Mouse (Mus musculus) megakaryocyte, embryonic 14.5 days (primary cell): Measurements from ENCODE around the gene Nav3. TPM values are rescaled to one million over a fixed set of nuclear protein-coding genes. Genes with fewer than 3 reads are reported as not detected.

Experiments
- H3K27me3 ChIP-seq: replicated peaks from 2 replicates; pipeline ENCODE3; 2012; ENCODE audit warnings: inconsistent platforms
- H3K36me3 ChIP-seq: replicated peaks from 2 replicates; pipeline ENCODE3; 2012; ENCODE audit warnings: low read length, inconsistent platforms, mixed read lengths
- H3K4me1 ChIP-seq: 2 replicates; pipeline ENCODE4 v1.6.1; 2012; ENCODE audit warnings: inconsistent platforms
- H3K4me3 ChIP-seq: replicated peaks from 2 replicates; pipeline ENCODE3; 2012; ENCODE audit warnings: moderate library complexity, mild to moderate bottlenecking, inconsistent platforms
- H3K9me3 ChIP-seq: 2 replicates; pipeline ENCODE4 v1.6.1; 2012; ENCODE audit warnings: inconsistent platforms
- FLI1 ChIP-seq: IDR thresholded peaks from 2 replicates; pipeline ENCODE4 v1.6.1; 2012; ENCODE audit warnings: low read length, inconsistent platforms, mixed read lengths
- GATA1 ChIP-seq: IDR thresholded peaks from 3 replicates; pipeline ENCODE4 v1.6.1; 2012; ENCODE audit warnings: mixed read lengths, low read length, inconsistent platforms, borderline replicate concordance
- polyA plus RNA-seq: library from polyadenylated mRNA; stranded (reverse); fragments of >175 nt; gene quantifications from 2 replicates; pipeline ENCODE4 v1.2.3, GENCODE M21; 2012; ENCODE audit warnings: low replicate concordance; ENCODE audit not compliant: insufficient read depth

Gene Nav3
- polyA plus RNA-seq, 1 experiment, result not detected

DNA sequence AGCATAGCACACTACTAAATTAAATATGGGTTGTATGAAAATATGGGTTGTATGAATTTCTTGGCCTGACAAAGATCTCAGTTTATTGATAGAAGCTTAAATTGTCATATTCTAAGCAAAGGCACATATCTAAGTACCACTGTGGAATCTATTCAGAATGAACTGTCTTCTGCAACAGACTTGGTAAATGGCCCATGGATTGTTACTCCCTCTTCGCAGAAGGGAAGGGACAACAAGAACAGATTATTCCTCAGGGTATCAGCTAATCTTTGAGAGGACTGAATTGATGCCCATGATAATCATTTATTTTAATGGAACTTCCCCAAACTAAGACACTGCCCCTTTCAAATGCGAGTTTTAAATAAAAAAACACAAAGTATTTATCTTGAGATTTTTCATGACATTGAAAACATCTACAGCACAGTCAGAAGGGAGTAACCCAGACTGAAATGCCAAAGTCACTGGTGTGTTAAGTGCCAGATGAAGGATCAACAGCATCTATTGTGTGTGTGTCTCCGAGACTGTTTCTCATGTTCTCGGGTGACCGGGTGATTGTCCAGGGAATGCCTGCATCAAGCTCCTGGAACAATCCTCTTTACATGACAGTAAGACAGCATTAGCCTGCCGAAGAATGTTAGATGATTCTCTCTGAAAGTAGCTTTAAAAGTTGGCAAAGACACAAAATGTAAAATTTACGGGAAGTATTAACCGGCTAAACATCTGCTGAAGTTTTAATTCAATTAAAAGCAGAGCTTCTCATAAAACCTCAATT, 527.3 kb downstream of the Nav3 start:
- H3K36me3 ChIP-seq, result no peaks in the 10 kb centered on the region
- H3K4me1 ChIP-seq, result peaks cover 9% of the 10 kb centered on the region
- TF ChIP-seq FLI1, result no peak
- no peaks in the 10 kb centered on the region for H3K9me3 ChIP-seq
- no peak overlapping the region for H3K4me3 ChIP-seq
- H3K27me3 ChIP-seq, result no peaks in the 10 kb centered on the region

DNA sequence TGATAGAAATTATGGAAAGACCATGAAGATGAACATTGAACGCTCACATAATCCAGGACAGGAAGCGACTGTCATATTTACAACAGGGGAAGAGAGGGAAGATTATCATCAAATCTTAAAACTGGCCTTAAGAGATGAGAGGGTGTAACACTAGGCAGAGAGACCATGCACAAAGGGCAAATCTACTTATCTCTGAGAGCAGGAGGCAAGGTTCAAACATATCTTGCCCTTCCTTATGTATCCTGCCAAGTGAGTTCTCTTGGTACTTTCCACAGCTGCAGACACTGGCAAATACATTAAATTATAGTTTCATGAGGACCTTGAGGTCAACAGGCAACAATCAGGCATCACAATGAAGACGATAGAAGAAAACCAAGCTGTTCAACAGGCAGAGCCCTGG, 529.9 kb downstream of the Nav3 start:
- no peaks in the 10 kb centered on the region for H3K27me3 ChIP-seq
- H3K9me3 ChIP-seq, result no peaks in the 10 kb centered on the region
- TF ChIP-seq GATA1 (no peak), FLI1 (no peak)
- H3K4me3 ChIP-seq, result no peak overlapping the region
- H3K4me1 ChIP-seq, result peaks cover 13% of the 10 kb centered on the region
- H3K36me3 ChIP-seq, result no peaks in the 10 kb centered on the region

DNA sequence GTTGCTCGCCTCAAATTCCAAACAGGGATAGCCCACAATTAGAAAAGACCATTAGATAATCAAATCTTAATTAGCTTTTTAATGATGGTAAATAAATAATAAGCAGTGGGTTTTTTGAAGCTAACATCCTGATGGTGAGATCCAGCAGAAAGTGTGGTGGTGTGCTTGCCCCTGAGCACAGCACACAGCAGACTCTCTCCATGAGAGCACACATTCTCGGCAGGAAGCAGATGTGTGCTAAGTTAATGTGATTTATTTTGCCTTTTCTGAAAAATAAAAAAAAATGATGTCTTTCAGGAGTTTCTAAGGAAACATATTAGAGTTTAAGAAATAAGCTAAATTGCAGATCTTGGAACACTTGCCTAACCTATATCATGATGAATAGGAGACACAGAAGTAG, 531.9 kb downstream of the Nav3 start:
- no peaks in the 10 kb centered on the region for H3K9me3 ChIP-seq
- peaks cover 18% of the 10 kb centered on the region for H3K4me1 ChIP-seq
- TF ChIP-seq GATA1 (no peak), FLI1 (no peak)
- H3K36me3 ChIP-seq, result no peaks in the 10 kb centered on the region
- H3K4me3 ChIP-seq, result no peak overlapping the region
- no peaks in the 10 kb centered on the region for H3K27me3 ChIP-seq

DNA sequence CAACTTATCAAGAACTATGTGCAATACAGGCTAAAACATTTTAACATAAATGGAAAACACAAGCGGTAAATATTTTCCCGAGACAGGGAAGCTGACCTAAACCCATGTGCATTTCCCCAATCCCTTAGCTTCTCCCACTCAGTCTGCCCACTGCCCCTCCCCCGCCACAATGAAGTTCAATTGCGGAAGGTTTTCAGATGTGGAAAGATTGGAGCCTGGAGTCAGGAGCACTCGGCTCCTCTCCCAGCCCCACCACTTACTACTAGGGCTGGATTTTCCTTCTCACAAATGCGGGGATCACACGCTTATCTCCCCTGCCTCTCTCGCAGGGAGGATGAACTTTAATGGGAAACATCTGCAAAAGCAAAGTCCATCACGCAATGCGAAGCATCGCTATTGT, 534.6 kb downstream of the Nav3 start:
- no peaks in the 10 kb centered on the region for H3K9me3 ChIP-seq
- no peaks in the 10 kb centered on the region for H3K27me3 ChIP-seq
- no peaks in the 10 kb centered on the region for H3K36me3 ChIP-seq
- no peak overlapping the region for H3K4me3 ChIP-seq
- peaks cover 18% of the 10 kb centered on the region for H3K4me1 ChIP-seq
- TF ChIP-seq GATA1, result no peak
- no peak for TF ChIP-seq FLI1

DNA sequence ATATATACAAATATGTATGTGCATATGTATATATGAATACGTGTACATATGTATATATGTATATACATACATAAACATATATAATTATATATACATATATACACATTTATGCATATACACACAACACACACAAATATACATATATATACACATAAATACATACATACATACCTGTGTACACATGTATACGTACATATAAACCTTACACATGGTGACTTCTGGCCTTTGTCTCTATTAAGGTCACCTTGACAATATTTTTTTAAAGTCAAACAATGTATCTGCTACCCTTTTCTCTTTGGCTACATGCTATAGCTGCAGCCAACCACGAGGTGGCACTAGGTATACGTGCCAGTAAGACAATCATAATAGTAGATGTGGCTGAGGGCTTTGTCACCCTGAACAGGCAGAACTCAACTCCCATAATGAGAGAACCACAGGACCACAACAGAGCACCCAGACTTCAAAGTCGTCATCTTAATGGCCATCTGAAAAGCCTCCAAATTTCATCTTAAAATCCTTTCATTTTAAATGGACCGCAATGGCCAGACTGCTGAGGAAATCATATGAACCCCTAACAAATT, 535.3 kb downstream of the Nav3 start:
- Histone ChIP-seq H3K27me3 (no peaks in the 10 kb centered on the region), H3K9me3 (no peaks in the 10 kb centered on the region), H3K4me3 (no peak overlapping the region), H3K4me1 (peaks cover 11% of the 10 kb centered on the region), H3K36me3 (no peaks in the 10 kb centered on the region)
- TF ChIP-seq GATA1 (no peak), FLI1 (no peak)

DNA sequence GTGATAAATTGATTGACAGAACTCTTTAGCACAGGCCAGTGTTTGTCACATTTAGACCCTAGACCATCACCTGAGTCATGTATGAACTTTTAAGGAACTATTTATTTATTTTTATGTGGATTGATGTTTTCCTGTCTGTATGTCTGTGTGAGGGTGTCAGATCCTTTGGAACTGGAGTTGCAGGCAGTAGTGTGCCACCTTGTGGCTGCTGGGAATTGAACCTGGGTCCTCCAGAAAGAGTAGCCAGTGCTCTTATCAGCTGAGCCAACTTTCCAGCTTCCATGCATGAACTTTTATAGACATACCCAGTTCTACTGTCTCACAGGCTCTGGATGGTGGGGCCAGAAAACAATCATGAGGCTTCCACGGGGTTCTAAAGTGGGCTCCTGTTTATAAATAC, 536.5 kb downstream of the Nav3 start:
- Histone ChIP-seq H3K27me3 (no peaks in the 10 kb centered on the region), H3K4me3 (no peak overlapping the region), H3K9me3 (no peaks in the 10 kb centered on the region), H3K36me3 (no peaks in the 10 kb centered on the region), H3K4me1 (peaks cover 9% of the 10 kb centered on the region; the same call in 1 of the 2 replicates)
- TF ChIP-seq FLI1 (no peak), GATA1 (no peak)

DNA sequence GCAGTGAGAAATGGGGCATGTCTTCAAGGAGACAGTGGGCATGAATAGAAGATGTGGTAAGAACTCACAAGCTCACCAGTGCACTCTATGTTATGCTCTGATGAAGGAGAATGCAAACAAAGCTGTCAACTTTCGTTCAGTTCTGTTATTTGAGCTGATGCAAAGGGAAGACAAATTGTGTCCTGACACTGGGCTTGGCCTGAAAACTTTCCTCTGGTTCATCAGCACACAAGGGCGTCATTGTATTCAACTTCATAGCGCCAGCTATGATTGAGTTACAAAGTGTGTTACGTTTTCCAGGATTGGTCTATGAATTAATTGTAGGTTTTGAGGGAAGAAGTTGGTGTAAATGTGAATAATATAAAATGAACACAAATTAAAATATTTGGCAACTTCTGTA, 548.8 kb downstream of the Nav3 start:
- no peaks in the 10 kb centered on the region for H3K4me1 ChIP-seq
- TF ChIP-seq FLI1 (no peak), GATA1 (no peak)
- H3K4me3 ChIP-seq, result no peak overlapping the region
- no peaks in the 10 kb centered on the region for H3K36me3 ChIP-seq
- H3K27me3 ChIP-seq, result no peaks in the 10 kb centered on the region
- H3K9me3 ChIP-seq, result peaks cover 8% of the 10 kb centered on the region; the same call in 1 of the 2 replicates

DNA sequence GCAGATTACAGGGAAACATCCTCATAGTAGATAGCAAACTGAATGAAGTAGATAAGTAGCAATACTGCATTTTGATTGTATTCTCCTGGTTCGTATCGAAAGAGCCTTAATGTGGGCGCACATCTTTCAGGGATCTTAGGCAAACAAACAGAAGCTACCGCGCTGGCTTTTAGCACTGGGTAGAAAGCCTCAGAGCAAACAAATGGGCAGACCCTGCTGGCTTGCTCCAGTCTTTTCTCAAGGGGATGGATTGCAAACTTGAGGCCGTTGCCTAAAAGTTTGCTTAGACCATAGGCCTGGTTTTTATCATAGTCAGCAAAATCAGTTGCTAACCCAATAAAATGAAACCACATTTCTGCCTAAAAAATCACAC, 549.6 kb downstream of the Nav3 start:
- TF ChIP-seq GATA1 (no peak), FLI1 (no peak)
- Histone ChIP-seq H3K4me1 (no peaks in the 10 kb centered on the region), H3K9me3 (peaks cover 8% of the 10 kb centered on the region; the same call in 1 of the 2 replicates), H3K27me3 (no peaks in the 10 kb centered on the region), H3K36me3 (no peaks in the 10 kb centered on the region), H3K4me3 (no peak overlapping the region)

DNA sequence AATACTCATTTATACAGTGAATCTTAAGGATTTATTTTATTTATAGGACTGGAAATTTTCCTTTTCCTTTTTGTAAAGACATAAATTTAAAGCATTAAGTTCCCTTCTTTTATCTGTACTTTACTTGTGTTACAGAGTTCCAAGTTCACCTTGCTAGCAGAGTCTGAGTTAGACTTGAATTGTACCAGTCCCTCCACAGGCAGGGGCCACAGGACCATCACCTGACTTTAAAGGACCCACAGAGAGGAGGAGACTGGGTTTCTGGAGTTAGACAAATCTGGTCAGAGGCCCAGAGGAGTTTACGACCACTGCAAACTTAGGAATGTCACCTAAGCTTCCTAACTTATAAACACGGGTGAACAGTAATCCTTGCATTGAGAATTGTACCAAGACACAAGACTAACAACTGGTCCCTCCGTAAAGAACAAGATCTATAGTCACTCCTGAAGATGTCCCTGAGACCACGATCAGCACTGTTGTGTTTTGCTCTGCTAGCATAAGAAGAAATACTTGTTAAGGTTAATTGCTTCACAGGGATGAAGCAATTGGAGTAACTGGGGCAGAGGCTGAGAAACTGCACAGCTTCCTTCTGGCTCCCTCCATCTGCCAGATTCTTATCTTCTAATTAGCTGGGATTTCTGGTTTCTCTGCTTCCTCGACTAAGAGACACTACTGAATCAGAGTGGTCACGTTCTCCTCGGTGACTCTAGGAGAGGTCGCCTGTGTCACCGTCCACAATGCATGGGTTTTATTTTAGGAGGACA, 550.2 kb downstream of the Nav3 start:
- Histone ChIP-seq H3K4me1 (no peaks in the 10 kb centered on the region), H3K27me3 (no peaks in the 10 kb centered on the region), H3K36me3 (no peaks in the 10 kb centered on the region), H3K4me3 (no peak overlapping the region), H3K9me3 (peaks cover 8% of the 10 kb centered on the region; the same call in 1 of the 2 replicates)
- TF ChIP-seq FLI1 (no peak), GATA1 (no peak)

DNA sequence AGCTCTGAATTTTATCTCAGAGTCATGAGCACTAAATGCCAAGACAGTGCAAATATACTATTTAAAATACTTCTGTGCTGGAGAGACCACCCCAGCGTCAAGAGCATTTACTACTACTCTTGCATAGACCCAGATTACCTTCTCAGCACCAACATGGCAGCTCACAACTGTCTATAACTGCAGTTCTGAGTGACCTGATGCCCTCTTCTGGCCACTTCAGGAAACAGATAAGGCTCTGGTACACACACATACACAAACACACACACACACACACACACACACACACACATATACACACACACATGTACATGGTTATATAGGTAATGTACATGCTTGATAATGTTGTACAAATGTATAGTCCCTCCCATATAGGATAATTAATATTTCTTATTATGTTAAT, 551.2 kb downstream of the Nav3 start:
- peaks cover 8% of the 10 kb centered on the region; the same call in 1 of the 2 replicates for H3K9me3 ChIP-seq
- H3K4me3 ChIP-seq, result no peak overlapping the region
- no peaks in the 10 kb centered on the region for H3K36me3 ChIP-seq
- no peaks in the 10 kb centered on the region for H3K27me3 ChIP-seq
- TF ChIP-seq GATA1, result no peak
- no peak for TF ChIP-seq FLI1
- H3K4me1 ChIP-seq, result no peaks in the 10 kb centered on the region
